ENCODE assay signal across 18 mouse cellular contexts in genomic region chr7:44253023-44253616, GRCm38 (mm10). TPM values are rescaled to one million over a fixed set of nuclear protein-coding genes. Genes with fewer than 3 reads are reported as not detected.
DNase-seq lines count a peak whose midpoint lies in the region; ATAC-seq and TF ChIP-seq lines count a peak whose summit lies in the region.
"Had no signal": no experiment of that assay in that cellular context is flagged by ENCODE, and none has a peak within 500 bp of the region (broad histone marks: within the 10 kb centered on the region; RNA-seq: fewer than 3 reads in every experiment).

No protein-coding gene starts in this region.

- TF ChIP-seq CTCF in MEL (IDR thresholded peaks at IDR 0.05 in 2 of 3, conservative IDR thresholded peaks at IDR 0.05 in 1 of 3; ENCODE audit: control insufficient read depth in 1 of 3, insufficient read depth in 1 of 3, low read depth in 2 of 3, low read length in 3 of 3, poor library complexity in 1 of 3, severe bottlenecking in 1 of 3) = peak in 1 of 3 experiments; percentile 10; a peak in 2 of 6 replicates

- peaks cover under 1% of the 10 kb centered on the region; the same call in 1 of the 2 replicates for H3K4me1 ChIP-seq in forebrain, embryonic 14.5 days (ENCODE audit: control insufficient read depth, insufficient read depth, low read length)
- H3K4me1 ChIP-seq in forebrain, embryonic 13.5 days = peaks cover 25% of the 10 kb centered on the region
- peaks cover 19% of the 10 kb centered on the region for H3K4me1 ChIP-seq in limb, embryonic 13.5 days
- H3K4me1 ChIP-seq in limb, embryonic 10.5 days = peaks cover 10% of the 10 kb centered on the region
- H3K4me1 ChIP-seq in MEL (ENCODE audit: control insufficient read depth in 1 of 2, insufficient read depth in 2 of 2, low read length in 2 of 2) = 0 out of 4 replicates have a peak, but pooled peaks cover 0 to 5% of the 10 kb centered on the region in 2 experiments
- peaks cover 6% of the 10 kb centered on the region for H3K4me1 ChIP-seq in limb, embryonic 15.5 days

- H3K27ac ChIP-seq in forebrain, embryonic 14.5 days (ENCODE audit: low read depth, low read length) = no peak overlapping the region
- no peak overlapping the region for H3K27ac ChIP-seq in forebrain, embryonic 13.5 days
- H3K27ac ChIP-seq in limb, embryonic 13.5 days = peak overlapping the region; percentile 15; the same call in 1 of the 2 replicates
- no peak overlapping the region for H3K27ac ChIP-seq in limb, embryonic 10.5 days
- no peak overlapping the region for H3K27ac ChIP-seq in MEL (ENCODE audit: control insufficient read depth, low read depth, low read length)
- H3K27ac ChIP-seq in limb, embryonic 15.5 days = peak overlapping the region; percentile 33
- H3K27ac ChIP-seq: neural tube, embryonic 13.5 days had no signal

- ATAC-seq in forebrain, embryonic 14.5 days = no peak
- ATAC-seq in forebrain, embryonic 13.5 days = no peak
- no peak for ATAC-seq in limb, embryonic 13.5 days (ENCODE audit: low FRiP score, low read depth)
- ATAC-seq in limb, embryonic 15.5 days (ENCODE audit: insufficient number of reproducible peaks, low FRiP score, low TSS enrichment, low read depth) = no peak
- ATAC-seq: inflammation-experienced regulatory T-cells, adult 6 months had no signal

- 0 out of 2 replicates have a peak overlapping the region, but pooled peaks have one; percentile 8 for H3K9ac ChIP-seq in forebrain, embryonic 14.5 days (ENCODE audit: low read length)
- no peak overlapping the region for H3K9ac ChIP-seq in forebrain, embryonic 13.5 days
- H3K9ac ChIP-seq in limb, embryonic 13.5 days = no peak overlapping the region
- no peak overlapping the region for H3K9ac ChIP-seq in MEL (ENCODE audit: control insufficient read depth, low read depth, low read length, poor library complexity, severe bottlenecking)
- no peak overlapping the region for H3K9ac ChIP-seq in limb, embryonic 15.5 days

- 63% methylated on average over 15 of the region's 15 CpGs for WGBS in forebrain, embryonic 14.5 days
- WGBS in forebrain, embryonic 13.5 days = 69% methylated on average over 15 of the region's 15 CpGs
- 68% methylated on average over 15 of the region's 15 CpGs for WGBS in limb, embryonic 13.5 days
- 69% methylated on average over 15 of the region's 15 CpGs for WGBS in limb, embryonic 10.5 days
- 64% methylated on average over 15 of the region's 15 CpGs for WGBS in limb, embryonic 15.5 days

- H3K27me3 ChIP-seq in forebrain, embryonic 14.5 days (replicated peaks; ENCODE audit: control insufficient read depth, insufficient read depth, low read length) = no peaks in the 10 kb centered on the region
- no peaks in the 10 kb centered on the region for H3K27me3 ChIP-seq in forebrain, embryonic 13.5 days
- no peaks in the 10 kb centered on the region for H3K27me3 ChIP-seq in limb, embryonic 13.5 days
- no peaks in the 10 kb centered on the region for H3K27me3 ChIP-seq in limb, embryonic 10.5 days (ENCODE audit: low read depth, poor library complexity, severe bottlenecking)
- H3K27me3 ChIP-seq in MEL (ENCODE audit: control insufficient read depth in 1 of 2, insufficient read depth in 2 of 2, low read length in 2 of 2) = no peaks in the 10 kb centered on the region
- H3K27me3 ChIP-seq in limb, embryonic 15.5 days = no peaks in the 10 kb centered on the region
- H3K27me3 ChIP-seq: neural tube, embryonic 13.5 days had no signal

- peak in 1 of 2 experiments; percentile 4; a peak in 1 of 4 replicates for TF ChIP-seq EP300 in MEL (IDR thresholded peaks at IDR 0.05; ENCODE audit: low read depth in 1 of 2, low read length in 2 of 2)

- peak; percentile 49 to 71; a peak in 2 of 4 replicates for TF ChIP-seq POLR2A in MEL (IDR thresholded peaks at IDR 0.05; ENCODE audit: control insufficient read depth in 1 of 2, insufficient read depth in 1 of 2, low read depth in 1 of 2, low read length in 2 of 2, poor library complexity in 1 of 2)

- H3K36me3 ChIP-seq in forebrain, embryonic 14.5 days (ENCODE audit: control insufficient read depth, insufficient read depth, low read length) = peaks cover 58% of the 10 kb centered on the region
- H3K36me3 ChIP-seq in forebrain, embryonic 13.5 days (ENCODE audit: poor library complexity, severe bottlenecking) = peaks cover 69% of the 10 kb centered on the region
- H3K36me3 ChIP-seq in limb, embryonic 13.5 days = peaks cover 66% of the 10 kb centered on the region
- H3K36me3 ChIP-seq in limb, embryonic 10.5 days = peaks cover 67% of the 10 kb centered on the region
- peaks cover 10 to 11% of the 10 kb centered on the region in 2 experiments for H3K36me3 ChIP-seq in MEL (ENCODE audit: control insufficient read depth in 1 of 2, insufficient read depth in 2 of 2, low read length in 2 of 2)
- peaks cover 54% of the 10 kb centered on the region for H3K36me3 ChIP-seq in limb, embryonic 15.5 days

- H3K4me3 ChIP-seq in forebrain, embryonic 14.5 days (ENCODE audit: low read depth, low read length) = no peak overlapping the region
- no peak overlapping the region for H3K4me3 ChIP-seq in forebrain, embryonic 13.5 days
- no peak overlapping the region for H3K4me3 ChIP-seq in limb, embryonic 13.5 days
- H3K4me3 ChIP-seq in limb, embryonic 10.5 days = no peak overlapping the region
- H3K4me3 ChIP-seq in MEL (ENCODE audit: control insufficient read depth in 1 of 2, insufficient read depth in 1 of 2, low read depth in 2 of 2, low read length in 2 of 2) = no peak overlapping the region
- no peak overlapping the region for H3K4me3 ChIP-seq in limb, embryonic 15.5 days
- H3K4me3 ChIP-seq: neural tube, embryonic 13.5 days had no signal

- H3K9me3 ChIP-seq in forebrain, embryonic 14.5 days (replicated peaks; ENCODE audit: control insufficient read depth, low read length) = no peaks in the 10 kb centered on the region
- no peaks in the 10 kb centered on the region for H3K9me3 ChIP-seq in forebrain, embryonic 13.5 days (replicated peaks)
- no peaks in the 10 kb centered on the region for H3K9me3 ChIP-seq in limb, embryonic 13.5 days
- no peaks in the 10 kb centered on the region for H3K9me3 ChIP-seq in limb, embryonic 10.5 days (replicated peaks)
- H3K9me3 ChIP-seq in MEL (replicated peaks; ENCODE audit: insufficient read depth, low read length) = no peaks in the 10 kb centered on the region
- H3K9me3 ChIP-seq in limb, embryonic 15.5 days = no peaks in the 10 kb centered on the region
- H3K9me3 ChIP-seq: neural tube, embryonic 13.5 days had no signal

- H3K4me2 ChIP-seq in forebrain, embryonic 14.5 days (ENCODE audit: low read length) = no peak overlapping the region
- no peak overlapping the region for H3K4me2 ChIP-seq in forebrain, embryonic 13.5 days
- no peak overlapping the region for H3K4me2 ChIP-seq in limb, embryonic 13.5 days (replicated peaks)
- no peak overlapping the region for H3K4me2 ChIP-seq in limb, embryonic 15.5 days
- H3K4me2 ChIP-seq: neural tube, embryonic 13.5 days had no signal

- DNase-seq in forebrain, embryonic 14.5 days (ENCODE audit: low spot score) = no peak
- DNase-seq in limb, embryonic 10.5 days (ENCODE audit: low spot score) = no peak
- peak; percentile 55 for DNase-seq in MEL (ENCODE audit: low read depth, low spot score)
- no peak for DNase-seq in layer of hippocampus, postnatal 25 days (ENCODE audit: extremely low spot score in 1 of 2, low spot score in 1 of 2)
- no peak for DNase-seq in cerebellum, postnatal 4 days (ENCODE audit: low spot score in 2 of 2)
- DNase-seq: cerebellum, adult 11-12 months; gastrocnemius, postnatal 10 days; lung, adult 2 months; right cerebral cortex, adult 18-20 months had no signal

- peaks cover 8% of the 10 kb centered on the region for H3K79me2 ChIP-seq in MEL (ENCODE audit: control insufficient read depth, insufficient read depth, low read length, poor library complexity)

- no peak for TF ChIP-seq RAD21 in MEL (IDR thresholded peaks at IDR 0.05; ENCODE audit: low read depth, low read length)

RNA-seq across cellular contexts. Expression of gene Acp4, which starts 4.1 kb away (rescaled TPM):
- not detected in 2 replicates for polyA plus RNA-seq in forebrain, embryonic 14.5 days (2014; fragmentation: Nextera tagmentation; extraction: Ambion mirVana)
- 0.14 and 0.21 TPM in 2 replicates for polyA plus RNA-seq in forebrain, embryonic 13.5 days (2015; fragmentation: Nextera tagmentation; extraction: Ambion mirVana)
- polyA plus RNA-seq in limb, embryonic 13.5 days (2015; fragmentation: Nextera tagmentation; extraction: Ambion mirVana) = 0.14 TPM in 1 of 2 replicates, not detected in the other
- 0.15 and 0.18 TPM in 2 replicates for polyA plus RNA-seq in limb, embryonic 10.5 days (2016; fragmentation: Nextera tagmentation; extraction: Ambion mirVana)
- total RNA-seq in MEL (2012; rRNA removed) = 0.10 and 0.12 TPM in 2 replicates
- polyA plus RNA-seq in MEL (2012; ENCODE audit: insufficient read depth in 1 of 2, insufficient read length in 2 of 2, low read depth in 1 of 2, low replicate concordance in 2 of 2, missing spikeins in 1 of 2) = under 1 TPM in 1 of 2 experiments, not detected in 1; 0.14 TPM
- polyA plus RNA-seq in limb, embryonic 15.5 days (2015; fragmentation: Nextera tagmentation; extraction: Ambion mirVana) = 0.33 and 0.83 TPM in 2 replicates
- total RNA-seq in layer of hippocampus, postnatal 25 days (2021) = not detected
- total RNA-seq: gastrocnemius, postnatal 10 days; left cerebral cortex, postnatal 10 days had no signal
- polyA plus RNA-seq: C2C12; cortical plate, adult 2 months; heart, embryonic 14.5 days; inflammation-experienced regulatory T-cells, adult 6 months; lung, adult 2 months; neural tube, embryonic 13.5 days had no signal

RNA-seq across cellular contexts. Expression of gene 2410002F23Rik, which starts 6.6 kb away (rescaled TPM):
- polyA plus RNA-seq in forebrain, embryonic 14.5 days (2014; fragmentation: Nextera tagmentation; extraction: Ambion mirVana) = 162 and 186 TPM in 2 replicates
- 172 and 212 TPM in 2 replicates for polyA plus RNA-seq in forebrain, embryonic 13.5 days (2015; fragmentation: Nextera tagmentation; extraction: Ambion mirVana)
- 222 and 224 TPM in 2 replicates for polyA plus RNA-seq in limb, embryonic 13.5 days (2015; fragmentation: Nextera tagmentation; extraction: Ambion mirVana)
- 179 and 220 TPM in 2 replicates for polyA plus RNA-seq in limb, embryonic 10.5 days (2016; fragmentation: Nextera tagmentation; extraction: Ambion mirVana)
- 89.1 and 148 TPM in 2 replicates for total RNA-seq in MEL (2012; rRNA removed)
- polyA plus RNA-seq in MEL (2012; ENCODE audit: insufficient read depth in 1 of 2, insufficient read length in 2 of 2, low read depth in 1 of 2, low replicate concordance in 2 of 2, missing spikeins in 1 of 2) = 100 to 1,000 TPM; 174 to 841 TPM
- polyA plus RNA-seq in limb, embryonic 15.5 days (2015; fragmentation: Nextera tagmentation; extraction: Ambion mirVana) = 163 and 183 TPM in 2 replicates
- total RNA-seq in layer of hippocampus, postnatal 25 days (2021) = 10 to 100 TPM; 75.3 to 94.3 TPM

RNA-seq across cellular contexts. Expression of gene 1700028J19Rik, which starts 6.6 kb away (rescaled TPM):
- 1.9 and 2.4 TPM in 2 replicates for polyA plus RNA-seq in forebrain, embryonic 14.5 days (2014; fragmentation: Nextera tagmentation; extraction: Ambion mirVana)
- polyA plus RNA-seq in forebrain, embryonic 13.5 days (2015; fragmentation: Nextera tagmentation; extraction: Ambion mirVana) = 1.3 and 1.4 TPM in 2 replicates
- polyA plus RNA-seq in limb, embryonic 13.5 days (2015; fragmentation: Nextera tagmentation; extraction: Ambion mirVana) = 0.78 and 0.94 TPM in 2 replicates
- polyA plus RNA-seq in limb, embryonic 10.5 days (2016; fragmentation: Nextera tagmentation; extraction: Ambion mirVana) = 0.88 and 1.1 TPM in 2 replicates
- 0.46 and 0.62 TPM in 2 replicates for total RNA-seq in MEL (2012; rRNA removed)
- polyA plus RNA-seq in MEL (2012; ENCODE audit: insufficient read depth in 1 of 2, insufficient read length in 2 of 2, low read depth in 1 of 2, low replicate concordance in 2 of 2, missing spikeins in 1 of 2) = 1 to 10 TPM in 1 of 2 experiments, not detected in 1; 1.2 TPM
- polyA plus RNA-seq in limb, embryonic 15.5 days (2015; fragmentation: Nextera tagmentation; extraction: Ambion mirVana) = 0.51 and 1.0 TPM in 2 replicates
- total RNA-seq in layer of hippocampus, postnatal 25 days (2021) = 1 to 10 TPM; 1.1 to 1.3 TPM

RNA-seq across cellular contexts. Expression of gene Gm15517, which starts 8.1 kb away (rescaled TPM):
- not detected in 2 replicates for polyA plus RNA-seq in forebrain, embryonic 14.5 days (2014; fragmentation: Nextera tagmentation; extraction: Ambion mirVana)
- polyA plus RNA-seq in forebrain, embryonic 13.5 days (2015; fragmentation: Nextera tagmentation; extraction: Ambion mirVana) = not detected in 2 replicates
- 1.2 TPM in 1 of 2 replicates, not detected in the other for polyA plus RNA-seq in limb, embryonic 13.5 days (2015; fragmentation: Nextera tagmentation; extraction: Ambion mirVana)
- not detected in 2 replicates for polyA plus RNA-seq in limb, embryonic 10.5 days (2016; fragmentation: Nextera tagmentation; extraction: Ambion mirVana)
- not detected in 2 replicates for total RNA-seq in MEL (2012; rRNA removed)
- not detected for polyA plus RNA-seq in MEL (2012; ENCODE audit: insufficient read depth in 1 of 2, insufficient read length in 2 of 2, low read depth in 1 of 2, low replicate concordance in 2 of 2, missing spikeins in 1 of 2)
- not detected in 2 replicates for polyA plus RNA-seq in limb, embryonic 15.5 days (2015; fragmentation: Nextera tagmentation; extraction: Ambion mirVana)
- not detected for total RNA-seq in layer of hippocampus, postnatal 25 days (2021)
- total RNA-seq: gastrocnemius, postnatal 10 days; left cerebral cortex, postnatal 10 days had no signal
- polyA plus RNA-seq: C2C12; cortical plate, adult 2 months; heart, embryonic 14.5 days; inflammation-experienced regulatory T-cells, adult 6 months; lung, adult 2 months; neural tube, embryonic 13.5 days had no signal

RNA-seq across cellular contexts. Expression of gene Gm36864, which starts 17.1 kb away (rescaled TPM):
- not detected in 2 replicates for polyA plus RNA-seq in forebrain, embryonic 14.5 days (2014; fragmentation: Nextera tagmentation; extraction: Ambion mirVana)
- not detected in 2 replicates for polyA plus RNA-seq in forebrain, embryonic 13.5 days (2015; fragmentation: Nextera tagmentation; extraction: Ambion mirVana)
- polyA plus RNA-seq in limb, embryonic 13.5 days (2015; fragmentation: Nextera tagmentation; extraction: Ambion mirVana) = 0.17 TPM in 1 of 2 replicates, not detected in the other
- not detected in 2 replicates for polyA plus RNA-seq in limb, embryonic 10.5 days (2016; fragmentation: Nextera tagmentation; extraction: Ambion mirVana)
- total RNA-seq in MEL (2012; rRNA removed) = not detected in 2 replicates
- polyA plus RNA-seq in MEL (2012; ENCODE audit: insufficient read depth in 1 of 2, insufficient read length in 2 of 2, low read depth in 1 of 2, low replicate concordance in 2 of 2, missing spikeins in 1 of 2) = under 1 TPM in 1 of 2 experiments, not detected in 1; 0.08 TPM
- polyA plus RNA-seq in limb, embryonic 15.5 days (2015; fragmentation: Nextera tagmentation; extraction: Ambion mirVana) = not detected in 2 replicates
- not detected for total RNA-seq in layer of hippocampus, postnatal 25 days (2021)
- total RNA-seq: gastrocnemius, postnatal 10 days; left cerebral cortex, postnatal 10 days had no signal
- polyA plus RNA-seq: cortical plate, adult 2 months; heart, embryonic 14.5 days; lung, adult 2 months; neural tube, embryonic 13.5 days had no signal

Comparison
In these comparisons a context has a peak if more than half of its experiments do, and no peak if none do; other contexts are left out.
1. H3K27ac ChIP-seq: peak in limb, embryonic 13.5 days (single experiment) and limb, embryonic 15.5 days (single experiment); none in forebrain, embryonic 14.5 days (single experiment), forebrain, embryonic 13.5 days (single experiment), limb, embryonic 10.5 days (single experiment) and MEL (single experiment).